Mouse (Mus musculus): Measurements from ENCODE around the gene Il24. TPM values are rescaled to one million over a fixed set of nuclear protein-coding genes. Genes with fewer than 3 reads are reported as not detected.

Gene Il24
- polyA plus RNA-seq, 1 experiment from 2014 or later: not detected

DNA sequence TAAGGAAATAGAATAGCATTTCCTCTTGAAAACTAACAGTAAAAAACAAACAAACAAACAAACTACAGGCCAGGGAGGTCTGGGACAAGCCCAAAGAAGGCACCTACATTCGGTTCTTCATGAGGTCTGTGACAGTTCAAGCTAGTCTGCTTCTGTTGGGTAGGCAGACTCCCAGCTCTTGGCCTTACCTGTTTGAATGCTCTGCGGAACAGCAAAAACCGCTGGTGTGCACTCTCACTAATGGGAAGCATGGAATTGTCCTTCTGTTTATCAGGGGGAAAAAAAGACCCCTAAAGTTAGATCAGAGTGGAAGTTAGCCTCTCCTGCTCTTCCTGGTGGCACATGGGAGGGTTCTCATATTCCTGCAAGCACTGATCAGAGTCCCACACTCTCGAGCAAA is 4.1 kb downstream of the Il24 start:
- 88% methylated on average over 4 of the region's 4 CpGs for WGBS
- Histone ChIP-seq H3K27ac (ENCODE audit: low read length) (no peak overlapping the region), H3K9me3 (ENCODE audit: control insufficient read depth, low read length) (no peaks in the 10 kb centered on the region), H3K4me1 (replicated peaks; ENCODE audit: control insufficient read depth, insufficient read depth, low read length) (no peaks in the 10 kb centered on the region), H3K36me3 (ENCODE audit: control insufficient read depth, insufficient read depth) (no peaks in the 10 kb centered on the region), H3K4me2 (ENCODE audit: low read length) (no peak overlapping the region), H3K9ac (replicated peaks; ENCODE audit: low read depth, low read length) (no peak overlapping the region), H3K4me3 (replicated peaks; ENCODE audit: low read length) (no peak overlapping the region), H3K27me3 (replicated peaks; ENCODE audit: control insufficient read depth, insufficient read depth, low read length) (no peaks in the 10 kb centered on the region)
- ATAC-seq: no peak

DNA sequence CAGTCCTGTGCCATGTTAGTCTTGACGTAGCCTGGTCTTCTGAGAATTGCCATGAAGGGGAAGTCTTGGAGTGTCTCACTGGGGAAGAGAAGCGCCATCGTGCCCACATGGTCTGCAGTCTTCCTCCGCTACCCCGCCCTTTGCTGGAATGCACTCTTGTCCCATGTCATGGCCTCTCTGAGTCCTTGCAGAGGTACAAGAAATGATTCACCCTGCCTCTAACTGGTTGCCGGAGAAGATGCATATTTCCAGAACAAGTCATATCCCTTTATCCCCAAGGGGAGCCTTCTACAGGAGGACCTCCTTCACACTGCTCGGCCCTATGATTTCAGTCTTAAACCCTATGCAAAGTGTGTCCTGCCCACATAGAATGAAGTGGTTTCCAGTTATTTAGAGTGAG is 7.3 kb downstream of the Il24 start:
- H3K4me2 ChIP-seq (ENCODE audit: low read length): no peak overlapping the region
- H3K27me3 ChIP-seq (replicated peaks; ENCODE audit: control insufficient read depth, insufficient read depth, low read length): 0 out of 2 replicates have a peak, but pooled peaks cover 4% of the 10 kb centered on the region
- ATAC-seq: no peak
- no peak overlapping the region for H3K4me3 ChIP-seq (replicated peaks; ENCODE audit: low read length)
- no peaks in the 10 kb centered on the region for H3K9me3 ChIP-seq (ENCODE audit: control insufficient read depth, low read length)
- H3K9ac ChIP-seq (replicated peaks; ENCODE audit: low read depth, low read length): no peak overlapping the region
- no peak overlapping the region for H3K27ac ChIP-seq (ENCODE audit: low read length)
- 0 out of 2 replicates have a peak, but pooled peaks cover 2% of the 10 kb centered on the region for H3K4me1 ChIP-seq (replicated peaks; ENCODE audit: control insufficient read depth, insufficient read depth, low read length)
- 91% methylated on average over 7 of the region's 7 CpGs for WGBS
- H3K36me3 ChIP-seq (ENCODE audit: control insufficient read depth, insufficient read depth): no peaks in the 10 kb centered on the region

DNA sequence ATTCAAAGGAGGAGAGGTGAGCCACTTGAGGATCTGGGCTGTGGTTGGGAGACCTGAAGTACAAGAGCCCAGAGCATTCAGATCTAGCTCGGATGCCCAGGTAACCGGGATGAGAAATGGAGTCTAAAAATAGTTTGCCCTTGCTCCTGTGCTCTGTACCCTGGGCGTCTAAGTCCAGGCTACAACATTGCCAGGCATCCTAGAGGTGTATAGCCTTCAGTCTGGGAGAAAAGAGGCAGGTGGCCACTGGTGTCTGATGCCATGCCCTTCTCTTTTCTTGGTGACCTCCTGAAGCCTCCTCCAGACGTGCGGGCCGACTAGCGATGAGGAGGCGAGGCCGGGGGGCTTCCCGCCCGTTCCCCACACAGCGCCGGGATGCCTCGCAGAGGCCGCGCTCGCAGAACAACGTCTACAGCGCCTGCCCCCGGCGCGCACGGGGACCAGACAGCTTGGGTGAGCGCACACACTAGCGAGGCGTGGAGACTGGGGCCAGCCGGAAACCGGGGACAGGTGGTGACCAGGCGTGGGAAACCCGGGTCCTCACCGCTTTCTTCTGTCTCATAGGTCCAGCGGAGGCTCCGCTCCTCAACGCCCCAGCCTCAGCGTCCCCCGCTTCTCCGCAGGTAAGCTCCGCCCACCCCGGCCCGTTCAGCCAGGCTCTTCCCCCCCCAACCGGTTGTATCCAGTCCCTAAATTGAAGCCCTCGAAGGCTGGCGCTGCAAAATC is 9.2 kb downstream of the Il24 start:
- Histone ChIP-seq H3K4me3 (replicated peaks; ENCODE audit: low read length) (peak overlapping the region; percentile 52), H3K4me2 (ENCODE audit: low read length) (peak overlapping the region; percentile 71), H3K9ac (replicated peaks; ENCODE audit: low read depth, low read length) (peak overlapping the region; percentile 62), H3K9me3 (ENCODE audit: control insufficient read depth, low read length) (no peaks in the 10 kb centered on the region), H3K36me3 (ENCODE audit: control insufficient read depth, insufficient read depth) (no peaks in the 10 kb centered on the region), H3K27ac (ENCODE audit: low read length) (no peak overlapping the region), H3K27me3 (replicated peaks; ENCODE audit: control insufficient read depth, insufficient read depth, low read length) (0 out of 2 replicates have a peak, but pooled peaks cover 4% of the 10 kb centered on the region), H3K4me1 (replicated peaks; ENCODE audit: control insufficient read depth, insufficient read depth, low read length) (0 out of 2 replicates have a peak, but pooled peaks cover 2% of the 10 kb centered on the region)
- ATAC-seq: peak; percentile 84
- WGBS: 2% methylated on average over 43 of the region's 43 CpGs

DNA sequence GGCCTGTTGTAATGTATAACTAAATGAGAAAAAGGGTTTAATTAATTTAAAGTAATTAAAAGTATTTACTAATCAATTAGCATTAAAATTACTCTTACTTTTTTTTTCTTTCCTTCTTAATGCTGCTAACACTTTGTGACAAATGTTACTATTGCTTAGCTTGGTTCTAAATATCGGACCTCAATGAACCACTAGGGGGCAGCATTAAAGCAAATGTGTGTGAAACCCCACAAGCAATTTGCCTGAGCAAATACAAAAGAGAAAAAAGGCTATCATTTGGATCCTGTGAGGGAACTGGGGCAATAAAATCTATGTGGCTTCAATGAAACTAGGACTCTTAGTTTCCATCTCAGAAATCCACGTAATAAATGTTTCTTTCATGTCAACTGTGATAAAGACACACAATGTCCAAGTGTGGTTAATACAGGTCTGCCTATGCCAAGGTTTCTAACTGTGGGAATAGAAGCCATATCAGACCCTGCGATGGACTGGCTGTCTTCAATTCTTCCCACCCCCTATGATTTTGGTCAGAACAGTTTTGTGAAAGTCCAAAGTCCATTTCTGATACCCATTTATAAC is 10.2 kb downstream of the Il24 start:
- 0 out of 2 replicates have a peak, but pooled peaks cover 2% of the 10 kb centered on the region for H3K4me1 ChIP-seq (replicated peaks; ENCODE audit: control insufficient read depth, insufficient read depth, low read length)
- no peak overlapping the region for H3K4me2 ChIP-seq (ENCODE audit: low read length)
- WGBS: 22% methylated on average over 3 of the region's 3 CpGs
- no peaks in the 10 kb centered on the region for H3K9me3 ChIP-seq (ENCODE audit: control insufficient read depth, low read length)
- no peaks in the 10 kb centered on the region for H3K36me3 ChIP-seq (ENCODE audit: control insufficient read depth, insufficient read depth)
- ATAC-seq: no peak
- no peak overlapping the region for H3K27ac ChIP-seq (ENCODE audit: low read length)
- no peak overlapping the region for H3K4me3 ChIP-seq (replicated peaks; ENCODE audit: low read length)
- 0 out of 2 replicates have a peak, but pooled peaks cover 4% of the 10 kb centered on the region for H3K27me3 ChIP-seq (replicated peaks; ENCODE audit: control insufficient read depth, insufficient read depth, low read length)
- no peak overlapping the region for H3K9ac ChIP-seq (replicated peaks; ENCODE audit: low read depth, low read length)

DNA sequence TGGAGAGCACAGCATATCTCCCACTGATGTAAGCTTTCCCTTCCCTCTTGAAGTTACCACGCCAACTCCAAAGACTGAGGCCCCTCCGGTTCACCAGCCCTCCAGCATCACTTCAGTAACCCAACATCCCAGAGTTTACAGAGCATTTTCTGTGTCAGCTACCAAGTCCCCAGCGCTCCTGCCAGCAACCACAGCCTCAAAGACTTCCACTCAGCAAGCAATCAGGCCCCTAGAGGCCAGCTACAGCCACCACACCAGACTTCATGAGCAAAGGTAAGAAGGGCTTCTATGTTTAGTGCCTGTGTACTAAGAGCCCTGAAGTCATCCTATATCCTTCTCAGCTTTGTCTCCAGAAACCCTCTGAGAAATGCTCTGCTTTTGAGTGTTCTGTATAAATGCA is 11.3 kb downstream of the Il24 start:
- no peak overlapping the region for H3K4me3 ChIP-seq (replicated peaks; ENCODE audit: low read length)
- no peak overlapping the region for H3K27ac ChIP-seq (ENCODE audit: low read length)
- ATAC-seq: no peak
- H3K9ac ChIP-seq (replicated peaks; ENCODE audit: low read depth, low read length): no peak overlapping the region
- H3K4me2 ChIP-seq (ENCODE audit: low read length): no peak overlapping the region
- 0 out of 2 replicates have a peak, but pooled peaks cover 4% of the 10 kb centered on the region for H3K27me3 ChIP-seq (replicated peaks; ENCODE audit: control insufficient read depth, insufficient read depth, low read length)
- H3K9me3 ChIP-seq (ENCODE audit: control insufficient read depth, low read length): no peaks in the 10 kb centered on the region
- WGBS: 71% methylated on average over 3 of the region's 3 CpGs
- no peaks in the 10 kb centered on the region for H3K36me3 ChIP-seq (ENCODE audit: control insufficient read depth, insufficient read depth)
- 0 out of 2 replicates have a peak, but pooled peaks cover 2% of the 10 kb centered on the region for H3K4me1 ChIP-seq (replicated peaks; ENCODE audit: control insufficient read depth, insufficient read depth, low read length)

DNA sequence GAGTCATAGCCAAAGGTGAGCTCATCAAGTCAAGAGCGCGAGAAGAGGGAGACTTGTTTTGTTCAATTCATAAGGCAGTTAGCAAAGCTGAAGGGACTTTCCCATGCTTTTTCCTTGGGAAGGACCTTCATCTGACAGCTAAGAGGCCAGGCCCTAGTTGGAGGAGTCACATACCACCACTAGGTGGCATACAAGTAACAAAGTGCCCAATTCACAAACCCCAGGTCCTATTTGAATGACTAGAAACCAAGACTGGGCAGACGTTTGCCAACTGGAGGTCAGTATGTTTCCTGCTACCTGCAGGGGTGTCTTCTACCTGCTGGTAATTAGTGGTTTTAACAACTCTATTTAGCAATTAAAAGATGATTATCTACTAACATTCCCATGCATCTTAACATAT is 12.1 kb downstream of the Il24 start:
- Histone ChIP-seq H3K27me3 (replicated peaks; ENCODE audit: control insufficient read depth, insufficient read depth, low read length) (0 out of 2 replicates have a peak, but pooled peaks cover 4% of the 10 kb centered on the region), H3K9me3 (ENCODE audit: control insufficient read depth, low read length) (no peaks in the 10 kb centered on the region), H3K9ac (replicated peaks; ENCODE audit: low read depth, low read length) (no peak overlapping the region), H3K27ac (ENCODE audit: low read length) (no peak overlapping the region), H3K36me3 (ENCODE audit: control insufficient read depth, insufficient read depth) (no peaks in the 10 kb centered on the region), H3K4me2 (ENCODE audit: low read length) (no peak overlapping the region), H3K4me3 (replicated peaks; ENCODE audit: low read length) (no peak overlapping the region), H3K4me1 (replicated peaks; ENCODE audit: control insufficient read depth, insufficient read depth, low read length) (0 out of 2 replicates have a peak, but pooled peaks cover 2% of the 10 kb centered on the region)
- 41% methylated on average over 3 of the region's 3 CpGs for WGBS
- peak; percentile 58 for ATAC-seq

DNA sequence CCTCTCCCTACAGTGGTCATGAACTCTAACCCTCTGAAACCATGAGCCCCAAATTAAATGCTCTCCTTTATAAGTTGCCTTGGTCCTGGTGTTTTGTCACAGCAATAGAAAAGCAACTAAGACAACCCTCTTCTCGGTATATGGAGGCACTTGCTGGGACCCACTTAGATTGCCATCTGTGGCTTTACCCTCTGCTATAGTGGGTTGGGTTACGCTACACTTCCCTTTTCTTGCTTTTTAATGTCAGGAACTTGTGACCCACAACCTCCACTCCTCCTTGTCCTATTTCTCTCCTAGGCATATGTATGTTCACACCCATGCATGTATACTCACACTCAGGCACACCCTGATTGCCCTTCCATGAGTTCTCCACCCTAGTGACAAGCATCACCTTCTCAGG is 14.3 kb downstream of the Il24 start:
- Histone ChIP-seq H3K9ac (replicated peaks; ENCODE audit: low read depth, low read length) (no peak overlapping the region), H3K27ac (ENCODE audit: low read length) (no peak overlapping the region), H3K9me3 (ENCODE audit: control insufficient read depth, low read length) (no peaks in the 10 kb centered on the region), H3K36me3 (ENCODE audit: control insufficient read depth, insufficient read depth) (no peaks in the 10 kb centered on the region), H3K4me1 (replicated peaks; ENCODE audit: control insufficient read depth, insufficient read depth, low read length) (0 out of 2 replicates have a peak, but pooled peaks cover under 1% of the 10 kb centered on the region), H3K27me3 (replicated peaks; ENCODE audit: control insufficient read depth, insufficient read depth, low read length) (0 out of 2 replicates have a peak, but pooled peaks cover 4% of the 10 kb centered on the region), H3K4me3 (replicated peaks; ENCODE audit: low read length) (no peak overlapping the region), H3K4me2 (ENCODE audit: low read length) (no peak overlapping the region)
- 96% methylated on average over 2 of the region's 2 CpGs for WGBS
- ATAC-seq: no peak

DNA sequence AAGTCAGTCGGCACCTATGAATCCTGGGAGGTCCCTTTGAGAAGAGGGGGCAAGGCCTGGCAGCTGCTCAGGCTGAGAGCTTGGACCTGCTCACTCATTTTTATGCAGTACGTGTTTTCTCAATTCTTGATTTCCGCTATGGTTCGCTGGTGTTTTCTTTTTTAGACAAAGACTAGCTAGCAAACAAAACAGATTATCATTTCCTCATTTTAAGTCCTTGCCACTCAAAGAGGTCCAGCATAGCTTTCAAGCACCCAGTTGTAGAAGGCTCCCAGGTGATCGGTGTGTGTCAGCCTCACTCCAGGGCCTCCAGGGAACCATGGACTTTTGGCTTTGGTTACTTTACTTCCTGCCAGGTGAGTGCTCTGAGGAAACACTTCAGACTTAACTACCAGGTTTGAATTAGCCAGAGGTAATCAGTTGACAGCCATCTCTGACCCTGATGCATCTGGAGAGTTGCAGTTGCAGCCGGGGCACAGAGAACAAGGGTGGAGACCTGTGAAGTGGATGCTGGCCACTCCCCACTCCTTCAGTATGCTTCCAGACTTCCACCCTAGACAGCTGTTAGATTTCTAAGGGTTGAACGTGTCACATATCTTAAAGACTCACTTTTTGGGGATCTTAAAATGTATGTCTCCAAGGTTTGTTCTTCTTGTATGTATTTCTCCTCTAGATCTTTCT is 21.6 kb downstream of the Il24 start, which contains the start of gene Fcmr:
Fcmr (plus strand) TSS at position 129 of the 681 bp plus-strand sequence.
- Histone ChIP-seq H3K27ac (ENCODE audit: low read length) (no peak within 1 kb of the TSS), H3K4me3 (replicated peaks; ENCODE audit: low read length) (no peak within 1 kb of the TSS), H3K9ac (replicated peaks; ENCODE audit: low read depth, low read length) (no peak within 1 kb of the TSS), H3K27me3 (replicated peaks; ENCODE audit: control insufficient read depth, insufficient read depth, low read length) (no peaks in the 10 kb centered on the region), H3K9me3 (ENCODE audit: control insufficient read depth, low read length) (no peaks in the 10 kb centered on the region), H3K4me2 (ENCODE audit: low read length) (no peak within 1 kb of the TSS), H3K36me3 (ENCODE audit: control insufficient read depth, insufficient read depth) (no peaks in the 10 kb centered on the region), H3K4me1 (replicated peaks; ENCODE audit: control insufficient read depth, insufficient read depth, low read length) (no peaks in the 10 kb centered on the region)
- 80% methylated on average over 7 of the region's 7 CpGs for WGBS
- no peak for ATAC-seq

DNA sequence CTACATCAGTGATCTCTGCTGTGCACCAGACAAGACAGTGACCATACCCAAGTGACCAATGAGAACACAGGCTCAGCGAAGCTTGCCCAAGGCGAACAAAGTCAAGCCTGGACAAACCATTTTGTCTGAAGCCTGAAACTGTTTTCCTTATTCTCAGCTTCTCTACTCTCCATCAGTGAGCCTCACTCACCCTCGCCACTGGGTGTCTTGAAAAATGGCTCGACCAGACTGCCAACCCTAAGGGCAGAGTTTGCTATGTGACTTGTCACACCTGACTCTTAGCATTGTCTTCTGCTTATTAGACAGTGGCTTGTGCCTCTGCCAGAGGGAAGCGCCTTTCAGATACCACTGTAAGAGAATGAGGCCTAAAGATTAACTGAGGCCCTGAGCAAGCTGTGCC is 22.5 kb downstream of the Il24 start:
- 91% methylated on average over 5 of the region's 5 CpGs for WGBS
- Histone ChIP-seq H3K9ac (replicated peaks; ENCODE audit: low read depth, low read length) (no peak overlapping the region), H3K9me3 (ENCODE audit: control insufficient read depth, low read length) (no peaks in the 10 kb centered on the region), H3K27me3 (replicated peaks; ENCODE audit: control insufficient read depth, insufficient read depth, low read length) (no peaks in the 10 kb centered on the region), H3K36me3 (ENCODE audit: control insufficient read depth, insufficient read depth) (no peaks in the 10 kb centered on the region), H3K27ac (ENCODE audit: low read length) (no peak overlapping the region), H3K4me1 (replicated peaks; ENCODE audit: control insufficient read depth, insufficient read depth, low read length) (no peaks in the 10 kb centered on the region), H3K4me3 (replicated peaks; ENCODE audit: low read length) (no peak overlapping the region), H3K4me2 (ENCODE audit: low read length) (no peak overlapping the region)
- ATAC-seq: no peak

Data from forebrain, embryonic 16.5 days (tissue).